Mouse (Mus musculus): ENCODE measurements at regions not wholly inside any gene's neighbourhood (a gene's known extent, or its start where the extent isn't known, plus 50 kb on each side); places are given as distances from the start of the nearest gene placed in this dataset.

- DNase-seq, result no peak
These were observed 391.2 kb downstream of the Fign start for GRCm38 (mm10) chr2:63706643-63707042.

DNA sequence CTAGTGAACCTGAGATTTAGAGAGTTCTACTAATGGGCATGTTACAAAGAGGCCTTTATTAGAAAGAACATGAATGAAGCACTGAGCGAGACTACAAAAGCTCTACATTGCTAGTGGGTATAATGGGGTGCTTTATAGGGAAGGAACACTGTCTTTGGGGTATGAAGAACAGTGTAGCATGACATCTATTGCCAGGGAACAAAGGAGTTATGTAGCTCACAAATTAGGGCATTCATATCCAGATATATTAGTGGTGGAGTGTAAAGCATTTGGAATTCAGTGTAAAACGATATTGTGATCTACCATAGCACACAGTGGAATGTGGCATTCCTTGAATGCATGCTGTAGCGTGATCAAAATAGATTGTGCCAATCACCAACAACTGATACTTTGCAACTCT lies 391.7 kb downstream of the Fign start:
- no peak for DNase-seq

GRCm38 (mm10) chr2:63702333-63703096 lies 395.3 kb downstream of the Fign start:
- peak; percentile 87 for DNase-seq

GRCm38 (mm10) chr2:63701861-63702260 lies 396.0 kb downstream of the Fign start:
- DNase-seq, result peak; percentile 83

DNA sequence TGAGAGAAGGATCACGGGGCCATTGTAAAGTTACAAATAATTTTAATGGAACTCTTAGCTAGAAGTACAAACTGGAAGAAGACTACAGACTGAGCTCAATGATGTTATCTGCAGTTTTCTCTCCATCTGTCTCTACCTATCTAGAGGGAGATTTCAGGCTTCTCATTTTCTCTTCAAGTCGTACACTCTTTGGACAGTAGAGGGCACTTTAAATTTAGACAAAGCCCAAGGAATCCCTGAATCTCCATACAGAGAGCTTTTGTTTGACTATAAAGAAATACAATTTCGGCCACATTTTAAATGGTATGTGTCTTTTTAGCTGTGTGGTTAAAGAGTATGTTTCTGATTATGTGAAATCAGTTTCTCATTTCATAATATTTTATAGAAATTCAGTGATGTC lies 397.6 kb downstream of the Fign start:
- no peak for DNase-seq

GRCm38 (mm10) chr2:63669700-63670099 lies 428.1 kb downstream of the Fign start:
- DNase-seq, result no peak

DNA sequence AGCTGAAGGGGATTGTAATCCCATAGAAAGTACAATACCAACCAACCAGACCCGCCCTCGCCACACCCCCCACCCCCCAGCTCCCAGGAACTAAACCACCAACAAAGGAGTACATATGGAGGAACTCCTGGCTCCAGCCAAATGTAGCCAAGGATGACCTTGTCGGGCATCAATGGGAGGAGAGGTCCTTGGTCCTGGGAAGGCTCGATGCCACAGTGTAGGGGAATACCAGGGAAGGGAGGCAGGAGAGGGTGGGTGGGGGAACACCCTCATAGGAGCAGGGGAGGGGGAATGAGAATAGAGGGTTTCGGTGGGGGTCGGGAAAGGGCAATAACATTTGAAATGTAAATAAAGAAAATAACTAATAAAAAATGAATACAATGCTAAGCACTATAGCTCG lies 429.1 kb downstream of the Fign start:
- DNase-seq, result peak; percentile 45

GRCm38 (mm10) chr2:63659947-63660346 lies 437.9 kb downstream of the Fign start:
- DNase-seq, result peak; percentile 68
